19 mouse cellular contexts compared by ENCODE assay signal in the genomic region with DNA sequence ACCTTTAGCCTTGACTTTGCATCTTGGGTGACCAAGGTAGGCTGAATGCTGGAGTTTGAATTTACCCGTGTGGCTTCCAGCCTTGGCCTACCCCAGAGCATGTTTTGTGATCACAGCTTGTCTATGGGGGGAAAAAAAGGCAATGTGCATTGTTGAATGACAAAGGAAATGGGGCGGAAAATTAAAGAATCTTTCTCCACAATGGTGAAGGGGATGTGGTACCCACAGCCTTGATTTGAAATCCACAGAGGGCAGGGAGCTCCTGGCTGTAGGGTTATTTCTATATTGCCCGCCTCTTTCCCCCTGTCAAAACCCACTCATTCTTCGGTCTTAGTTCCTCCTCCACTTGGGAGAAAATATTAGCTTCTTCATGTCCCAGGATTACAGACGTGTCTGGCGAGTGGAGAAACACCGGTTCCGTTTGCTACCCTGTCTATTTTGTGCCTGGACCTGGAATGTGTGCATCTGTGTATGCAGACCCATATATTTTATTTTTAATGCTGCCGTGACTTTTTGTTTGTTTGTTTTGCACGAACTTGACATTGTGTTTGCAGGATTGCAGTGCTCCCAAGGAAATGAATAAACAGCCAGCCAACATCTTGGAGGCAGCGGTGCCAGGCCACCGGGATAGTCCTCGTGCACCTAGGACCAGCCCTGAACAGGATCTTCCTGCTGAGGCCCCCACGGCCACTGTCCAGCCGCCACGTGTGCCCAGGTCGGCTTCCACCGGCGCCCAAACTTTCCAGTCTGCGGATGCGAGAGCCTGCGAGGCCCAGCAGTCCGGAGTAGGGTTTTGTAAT. TPM values are rescaled to one million over a fixed set of nuclear protein-coding genes. Genes with fewer than 3 reads are reported as not detected.
DNase-seq lines count a peak whose midpoint lies in the region; ATAC-seq and TF ChIP-seq lines count a peak whose summit lies in the region.
"Had no signal": no experiment of that assay in that cellular context is flagged by ENCODE, and none has a peak within 500 bp of the region (broad histone marks: within the 10 kb centered on the region; RNA-seq: fewer than 3 reads in every experiment).

No protein-coding gene starts in this region.

- 3% methylated on average over 23 of the region's 23 CpGs for WGBS in kidney, postnatal 0 days
- WGBS in kidney, embryonic 14.5 days: 2% methylated on average over 23 of the region's 23 CpGs
- WGBS in midbrain, embryonic 16.5 days: 2% methylated on average over 23 of the region's 23 CpGs
- WGBS in intestine, embryonic 15.5 days: 5% methylated on average over 23 of the region's 23 CpGs

- no peak for ATAC-seq in kidney, postnatal 0 days (replicated peaks; ENCODE audit: low FRiP score, low read depth)
- no peak for ATAC-seq in kidney, embryonic 14.5 days (ENCODE audit: low FRiP score, low TSS enrichment)
- ATAC-seq in midbrain, embryonic 16.5 days: no peak
- ATAC-seq in intestine, embryonic 15.5 days: no peak
- ATAC-seq: inflammation-experienced regulatory T-cells, adult 6 months; Patski had no signal

- no peak overlapping the region for H3K4me2 ChIP-seq in kidney, postnatal 0 days (ENCODE audit: low read length)
- H3K4me2 ChIP-seq in kidney, embryonic 14.5 days (replicated peaks; ENCODE audit: low read depth, low read length): no peak overlapping the region
- peak overlapping the region; percentile 27; the same call in 1 of the 2 replicates for H3K4me2 ChIP-seq in midbrain, embryonic 16.5 days (ENCODE audit: low read length)
- H3K4me2 ChIP-seq in intestine, embryonic 15.5 days (replicated peaks): no peak overlapping the region
- H3K4me2 ChIP-seq: heart, embryonic 15.5 days; liver, embryonic 15.5 days had no signal

- no peaks in the 10 kb centered on the region for H3K4me1 ChIP-seq in kidney, postnatal 0 days (replicated peaks; ENCODE audit: insufficient read depth, low read length)
- no peaks in the 10 kb centered on the region for H3K4me1 ChIP-seq in kidney, embryonic 14.5 days (ENCODE audit: control insufficient read depth, insufficient read depth, low read length)
- H3K4me1 ChIP-seq in midbrain, embryonic 16.5 days (ENCODE audit: control insufficient read depth, insufficient read depth, low read length): peaks cover 12% of the 10 kb centered on the region; the same call in 1 of the 2 replicates
- H3K4me1 ChIP-seq in intestine, embryonic 15.5 days (replicated peaks): no peaks in the 10 kb centered on the region; the same call in 1 of the 2 replicates
- H3K4me1 ChIP-seq: liver, embryonic 15.5 days had no signal

- DNase-seq in cerebellum, postnatal 10 days: peak; percentile 30 to 54
- DNase-seq in cerebellum, postnatal 4 days (ENCODE audit: low spot score in 2 of 2): no peak
- DNase-seq in kidney, postnatal 0 days (ENCODE audit: low spot score): no peak
- DNase-seq in cerebellum, postnatal 25 days: no peak
- no peak for DNase-seq in left cerebral cortex, adult 18-20 months (ENCODE audit: low spot score in 2 of 2)
- DNase-seq: cerebellum, adult 9-10 months; spleen, adult 18-20 months; thymus, postnatal 36 days had no signal

- peaks cover 85% of the 10 kb centered on the region for H3K27me3 ChIP-seq in kidney, postnatal 0 days (ENCODE audit: insufficient read depth, low read length)
- peaks cover 97% of the 10 kb centered on the region for H3K27me3 ChIP-seq in kidney, embryonic 14.5 days (ENCODE audit: control insufficient read depth, insufficient read depth, low read length)
- peaks cover 42% of the 10 kb centered on the region for H3K27me3 ChIP-seq in midbrain, embryonic 16.5 days (ENCODE audit: control insufficient read depth, insufficient read depth, low read depth, low read length)
- H3K27me3 ChIP-seq in intestine, embryonic 15.5 days (replicated peaks): peaks cover 96% of the 10 kb centered on the region
- H3K27me3 ChIP-seq: CH12.LX had no signal

- no peaks in the 10 kb centered on the region for H3K36me3 ChIP-seq in kidney, postnatal 0 days (ENCODE audit: insufficient read depth, low read length)
- no peaks in the 10 kb centered on the region for H3K36me3 ChIP-seq in kidney, embryonic 14.5 days (ENCODE audit: control insufficient read depth, insufficient read depth, low read length)
- H3K36me3 ChIP-seq in midbrain, embryonic 16.5 days (ENCODE audit: control insufficient read depth, insufficient read depth, low read length): no peaks in the 10 kb centered on the region
- H3K36me3 ChIP-seq in intestine, embryonic 15.5 days: no peaks in the 10 kb centered on the region
- H3K36me3 ChIP-seq: heart, embryonic 15.5 days; liver, embryonic 15.5 days had no signal

- H3K9me3 ChIP-seq in kidney, postnatal 0 days (replicated peaks; ENCODE audit: low read length): no peaks in the 10 kb centered on the region
- H3K9me3 ChIP-seq in kidney, embryonic 14.5 days (ENCODE audit: control insufficient read depth, low read length): no peaks in the 10 kb centered on the region
- no peaks in the 10 kb centered on the region for H3K9me3 ChIP-seq in midbrain, embryonic 16.5 days (replicated peaks; ENCODE audit: control insufficient read depth, low read length, poor library complexity, severe bottlenecking)
- no peaks in the 10 kb centered on the region for H3K9me3 ChIP-seq in intestine, embryonic 15.5 days
- H3K9me3 ChIP-seq: heart, embryonic 15.5 days; liver, embryonic 15.5 days had no signal

- TF ChIP-seq CTCF in kidney, postnatal 0 days (IDR thresholded peaks at IDR 0.05; ENCODE audit: low read depth): no peak

- H3K4me3 ChIP-seq in kidney, postnatal 0 days (replicated peaks; ENCODE audit: low read depth, low read length): 0 out of 2 replicates have a peak overlapping the region, but pooled peaks have one; percentile 5
- no peak overlapping the region for H3K4me3 ChIP-seq in kidney, embryonic 14.5 days (ENCODE audit: low read length)
- peak overlapping the region; percentile 6; the same call in 1 of the 2 replicates for H3K4me3 ChIP-seq in midbrain, embryonic 16.5 days (ENCODE audit: low read depth, low read length)
- no peak overlapping the region for H3K4me3 ChIP-seq in intestine, embryonic 15.5 days (replicated peaks)
- H3K4me3 ChIP-seq: liver, embryonic 15.5 days; myocyte had no signal

- no peak overlapping the region for H3K27ac ChIP-seq in kidney, postnatal 0 days
- H3K27ac ChIP-seq in kidney, embryonic 14.5 days (ENCODE audit: low read depth, low read length): no peak overlapping the region
- no peak overlapping the region for H3K27ac ChIP-seq in midbrain, embryonic 16.5 days (ENCODE audit: low read length)
- H3K27ac ChIP-seq in intestine, embryonic 15.5 days: no peak overlapping the region
- H3K27ac ChIP-seq: heart, embryonic 15.5 days; liver, embryonic 15.5 days; stomach, postnatal 0 days had no signal

- H3K9ac ChIP-seq in kidney, postnatal 0 days (ENCODE audit: low read depth, low read length): no peak overlapping the region
- H3K9ac ChIP-seq in kidney, embryonic 14.5 days (ENCODE audit: low read depth, low read length): no peak overlapping the region
- no peak overlapping the region for H3K9ac ChIP-seq in midbrain, embryonic 16.5 days (ENCODE audit: low read depth, low read length)
- H3K9ac ChIP-seq in intestine, embryonic 15.5 days: no peak overlapping the region
- H3K9ac ChIP-seq: heart, embryonic 15.5 days; liver, embryonic 15.5 days had no signal

RNA-seq across cellular contexts. Expression of a gene that starts 1.4 kb away (rescaled TPM):
- not detected in 2 replicates for polyA plus RNA-seq in kidney, postnatal 0 days (2015; fragmentation: Nextera tagmentation; extraction: Ambion mirVana)
- not detected in 2 replicates for polyA plus RNA-seq in kidney, embryonic 14.5 days (2014; fragmentation: Nextera tagmentation; extraction: Ambion mirVana)
- polyA plus RNA-seq in midbrain, embryonic 16.5 days (2015; fragmentation: Nextera tagmentation; extraction: Ambion mirVana): 0.40 and 0.45 TPM in 2 replicates
- polyA plus RNA-seq in intestine, embryonic 15.5 days (2015; fragmentation: Nextera tagmentation; extraction: Ambion mirVana): not detected in 2 replicates
- under 1 TPM; 0.12 TPM for total RNA-seq in left cerebral cortex, adult 18-20 months (2021)
- total RNA-seq: CH12.LX had no signal
- polyA plus RNA-seq: heart, embryonic 15.5 days; inflammation-experienced regulatory T-cells, adult 6 months; limb, embryonic 11.5 days; liver, embryonic 15.5 days; myocyte; stomach, postnatal 0 days had no signal

Comparison
In these comparisons a context has a peak if more than half of its experiments do, and no peak if none do; other contexts are left out.
1. DNase-seq: peak in cerebellum, postnatal 10 days (2 of 2); none in cerebellum, postnatal 4 days (0 of 2), kidney, postnatal 0 days (single experiment), cerebellum, postnatal 25 days (0 of 2) and left cerebral cortex, adult 18-20 months (0 of 2).
2. H3K4me3 ChIP-seq: peak in kidney, postnatal 0 days (single experiment) and midbrain, embryonic 16.5 days (single experiment); none in kidney, embryonic 14.5 days (single experiment) and intestine, embryonic 15.5 days (single experiment).